Mouse (Mus musculus): Measurements from ENCODE around the gene Rpl38. TPM values are rescaled to one million over a fixed set of nuclear protein-coding genes. Genes with fewer than 3 reads are reported as not detected.

Gene Rpl38
- polyA plus RNA-seq, 1 experiment from 2014 or later = 826 TPM

GRCm38 (mm10) chr11:114652531-114652930, 15.8 kb upstream of the Rpl38 start:
- 7% methylated on average over 16 of the region's 16 CpGs for WGBS
- Histone ChIP-seq H3K4me3 (ENCODE audit: low read depth, low read length) (no peak overlapping the region), H3K9me3 (ENCODE audit: control insufficient read depth, low read length) (no peaks in the 10 kb centered on the region), H3K27ac (ENCODE audit: low read depth, low read length) (no peak overlapping the region), H3K4me2 (ENCODE audit: low read depth) (no peak overlapping the region), H3K9ac (ENCODE audit: low read length) (no peak overlapping the region), H3K4me1 (ENCODE audit: control insufficient read depth, insufficient read depth, low read length) (no peaks in the 10 kb centered on the region), H3K27me3 (ENCODE audit: control insufficient read depth, insufficient read depth, low read length) (no peaks in the 10 kb centered on the region), H3K36me3 (ENCODE audit: control insufficient read depth, insufficient read depth, low read length) (no peaks in the 10 kb centered on the region)
- ATAC-seq (ENCODE audit: insufficient read depth, low FRiP score, low TSS enrichment) (no peak), DNase-seq (ENCODE audit: low spot score) (no peak)

GRCm38 (mm10) chr11:114653664-114654063, 14.7 kb upstream of the Rpl38 start:
- Histone ChIP-seq H3K9ac (ENCODE audit: low read length) (no peak overlapping the region), H3K27me3 (ENCODE audit: control insufficient read depth, insufficient read depth, low read length) (no peaks in the 10 kb centered on the region), H3K4me1 (ENCODE audit: control insufficient read depth, insufficient read depth, low read length) (no peaks in the 10 kb centered on the region), H3K27ac (ENCODE audit: low read depth, low read length) (no peak overlapping the region), H3K36me3 (ENCODE audit: control insufficient read depth, insufficient read depth, low read length) (no peaks in the 10 kb centered on the region), H3K9me3 (ENCODE audit: control insufficient read depth, low read length) (no peaks in the 10 kb centered on the region), H3K4me3 (ENCODE audit: low read depth, low read length) (no peak overlapping the region), H3K4me2 (ENCODE audit: low read depth) (no peak overlapping the region)
- no peak for ATAC-seq (ENCODE audit: insufficient read depth, low FRiP score, low TSS enrichment)
- DNase-seq (ENCODE audit: low spot score) = no peak
- 87% methylated on average over 6 of the region's 6 CpGs for WGBS

GRCm38 (mm10) chr11:114654552-114654951, 13.8 kb upstream of the Rpl38 start:
- Histone ChIP-seq H3K4me2 (ENCODE audit: low read depth) (no peak overlapping the region), H3K4me1 (ENCODE audit: control insufficient read depth, insufficient read depth, low read length) (no peaks in the 10 kb centered on the region), H3K4me3 (ENCODE audit: low read depth, low read length) (no peak overlapping the region), H3K27ac (ENCODE audit: low read depth, low read length) (no peak overlapping the region), H3K36me3 (ENCODE audit: control insufficient read depth, insufficient read depth, low read length) (no peaks in the 10 kb centered on the region), H3K9me3 (ENCODE audit: control insufficient read depth, low read length) (no peaks in the 10 kb centered on the region), H3K27me3 (ENCODE audit: control insufficient read depth, insufficient read depth, low read length) (no peaks in the 10 kb centered on the region), H3K9ac (ENCODE audit: low read length) (no peak overlapping the region)
- 71% methylated on average over 5 of the region's 5 CpGs for WGBS
- no peak for DNase-seq (ENCODE audit: low spot score)
- no peak for ATAC-seq (ENCODE audit: insufficient read depth, low FRiP score, low TSS enrichment)

- H3K27me3 ChIP-seq (ENCODE audit: control insufficient read depth, insufficient read depth, low read length) = no peaks in the 10 kb centered on the region
- no peak overlapping the region for H3K9ac ChIP-seq (ENCODE audit: low read length)
- H3K27ac ChIP-seq (ENCODE audit: low read depth, low read length) = no peak overlapping the region
- H3K36me3 ChIP-seq (ENCODE audit: control insufficient read depth, insufficient read depth, low read length) = no peaks in the 10 kb centered on the region
- 87% methylated on average over 7 of the region's 7 CpGs for WGBS
- H3K4me2 ChIP-seq (ENCODE audit: low read depth) = no peak overlapping the region
- ATAC-seq (ENCODE audit: insufficient read depth, low FRiP score, low TSS enrichment) (no peak), DNase-seq (ENCODE audit: low spot score) (no peak)
- no peaks in the 10 kb centered on the region for H3K4me1 ChIP-seq (ENCODE audit: control insufficient read depth, insufficient read depth, low read length)
- H3K9me3 ChIP-seq (ENCODE audit: control insufficient read depth, low read length) = no peaks in the 10 kb centered on the region
- H3K4me3 ChIP-seq (ENCODE audit: low read depth, low read length) = no peak overlapping the region
Measured at GRCm38 (mm10) chr11:114655350-114656008, 12.8 kb upstream of the Rpl38 start.

- no peak overlapping the region for H3K4me3 ChIP-seq (ENCODE audit: low read depth, low read length)
- H3K27me3 ChIP-seq (ENCODE audit: control insufficient read depth, insufficient read depth, low read length) = no peaks in the 10 kb centered on the region
- H3K27ac ChIP-seq (ENCODE audit: low read depth, low read length) = peak overlapping the region; percentile 49; the same call in 1 of the 2 replicates
- no peak overlapping the region for H3K9ac ChIP-seq (ENCODE audit: low read length)
- no peak overlapping the region for H3K4me2 ChIP-seq (ENCODE audit: low read depth)
- H3K36me3 ChIP-seq (ENCODE audit: control insufficient read depth, insufficient read depth, low read length) = no peaks in the 10 kb centered on the region
- H3K9me3 ChIP-seq (ENCODE audit: control insufficient read depth, low read length) = no peaks in the 10 kb centered on the region
- 30% methylated on average over 23 of the region's 27 CpGs for WGBS
- DNase-seq (ENCODE audit: low spot score) = peak; percentile 46
- peak; percentile 53 for ATAC-seq (ENCODE audit: insufficient read depth, low FRiP score, low TSS enrichment)
- H3K4me1 ChIP-seq (ENCODE audit: control insufficient read depth, insufficient read depth, low read length) = no peaks in the 10 kb centered on the region
Measured at GRCm38 (mm10) chr11:114656994-114657644, 11.2 kb upstream of the Rpl38 start.

GRCm38 (mm10) chr11:114657737-114658136, 10.6 kb upstream of the Rpl38 start:
- H3K27me3 ChIP-seq (ENCODE audit: control insufficient read depth, insufficient read depth, low read length) = no peaks in the 10 kb centered on the region
- no peak overlapping the region for H3K9ac ChIP-seq (ENCODE audit: low read length)
- DNase-seq (ENCODE audit: low spot score) (peak; percentile 84), ATAC-seq (ENCODE audit: insufficient read depth, low FRiP score, low TSS enrichment) (no peak)
- whole genome bisulfite sequencing = 24% methylated on average over 7 of the region's 7 CpGs
- no peaks in the 10 kb centered on the region for H3K9me3 ChIP-seq (ENCODE audit: control insufficient read depth, low read length)
- no peak overlapping the region for H3K4me3 ChIP-seq (ENCODE audit: low read depth, low read length)
- H3K27ac ChIP-seq (ENCODE audit: low read depth, low read length) = 0 out of 2 replicates have a peak overlapping the region, but pooled peaks have one; percentile 49
- no peak overlapping the region for H3K4me2 ChIP-seq (ENCODE audit: low read depth)
- no peaks in the 10 kb centered on the region for H3K36me3 ChIP-seq (ENCODE audit: control insufficient read depth, insufficient read depth, low read length)
- H3K4me1 ChIP-seq (ENCODE audit: control insufficient read depth, insufficient read depth, low read length) = no peaks in the 10 kb centered on the region

GRCm38 (mm10) chr11:114662161-114662560, 6.2 kb upstream of the Rpl38 start:
- Histone ChIP-seq H3K9me3 (ENCODE audit: control insufficient read depth, low read length) (no peaks in the 10 kb centered on the region), H3K4me3 (ENCODE audit: low read depth, low read length) (no peak overlapping the region), H3K27ac (ENCODE audit: low read depth, low read length) (no peak overlapping the region), H3K4me1 (ENCODE audit: control insufficient read depth, insufficient read depth, low read length) (no peaks in the 10 kb centered on the region), H3K27me3 (ENCODE audit: control insufficient read depth, insufficient read depth, low read length) (no peaks in the 10 kb centered on the region), H3K9ac (ENCODE audit: low read length) (no peak overlapping the region), H3K36me3 (ENCODE audit: control insufficient read depth, insufficient read depth, low read length) (no peaks in the 10 kb centered on the region), H3K4me2 (ENCODE audit: low read depth) (no peak overlapping the region)
- ATAC-seq (ENCODE audit: insufficient read depth, low FRiP score, low TSS enrichment) (no peak), DNase-seq (ENCODE audit: low spot score) (no peak)
- 93% methylated on average over 14 of the region's 14 CpGs for WGBS

GRCm38 (mm10) chr11:114662746-114663362, 5.5 kb upstream of the Rpl38 start:
- Histone ChIP-seq H3K27me3 (ENCODE audit: control insufficient read depth, insufficient read depth, low read length) (no peaks in the 10 kb centered on the region), H3K27ac (ENCODE audit: low read depth, low read length) (no peak overlapping the region), H3K36me3 (ENCODE audit: control insufficient read depth, insufficient read depth, low read length) (no peaks in the 10 kb centered on the region), H3K4me2 (ENCODE audit: low read depth) (no peak overlapping the region), H3K4me1 (ENCODE audit: control insufficient read depth, insufficient read depth, low read length) (no peaks in the 10 kb centered on the region), H3K9me3 (ENCODE audit: control insufficient read depth, low read length) (no peaks in the 10 kb centered on the region), H3K4me3 (ENCODE audit: low read depth, low read length) (no peak overlapping the region), H3K9ac (ENCODE audit: low read length) (no peak overlapping the region)
- ATAC-seq (ENCODE audit: insufficient read depth, low FRiP score, low TSS enrichment) (no peak), DNase-seq (ENCODE audit: low spot score) (peak; percentile 61)
- WGBS = 41% methylated on average over 6 of the region's 6 CpGs

- no peaks in the 10 kb centered on the region for H3K9me3 ChIP-seq (ENCODE audit: control insufficient read depth, low read length)
- WGBS = 83% methylated on average over 7 of the region's 7 CpGs
Measured at GRCm38 (mm10) chr11:114664164-114664563, 4.2 kb upstream of the Rpl38 start.

More at GRCm38 (mm10) chr11:114664164-114664563, 4.2 kb upstream of the Rpl38 start:
- no peak overlapping the region for H3K4me2 ChIP-seq (ENCODE audit: low read depth)
- H3K4me1 ChIP-seq (ENCODE audit: control insufficient read depth, insufficient read depth, low read length) = no peaks in the 10 kb centered on the region
- H3K4me3 ChIP-seq (ENCODE audit: low read depth, low read length) = no peak overlapping the region
- no peaks in the 10 kb centered on the region for H3K36me3 ChIP-seq (ENCODE audit: control insufficient read depth, insufficient read depth, low read length)
- no peak overlapping the region for H3K27ac ChIP-seq (ENCODE audit: low read depth, low read length)
- no peak overlapping the region for H3K9ac ChIP-seq (ENCODE audit: low read length)
- ATAC-seq (ENCODE audit: insufficient read depth, low FRiP score, low TSS enrichment) (no peak), DNase-seq (ENCODE audit: low spot score) (no peak)
- no peaks in the 10 kb centered on the region for H3K27me3 ChIP-seq (ENCODE audit: control insufficient read depth, insufficient read depth, low read length)

Measured in neural tube, embryonic 11.5 days (tissue).